Mouse (Mus musculus): ENCODE measurements around the gene AI661453. TPM values are rescaled to one million over a fixed set of nuclear protein-coding genes. Genes with fewer than 3 reads are reported as not detected.

Gene AI661453
- total and polyA plus RNA-seq, 3 experiments, result not detected

GRCm38 (mm10) chr17:47509031-47509705, 72.8 kb downstream of the AI661453 start:
- peaks cover 10% of the 10 kb centered on the region for H3K27me3 ChIP-seq (replicated peaks)
- in situ Hi-C loops (cut with MboI; ENCODE audit: low pct_ligation_motif_present, low pct_unique_long_range_greater_than_20kb, low sequenced_read_pairs) (no loop called here), dilution Hi-C loops (cut with MboI; ENCODE audit: extremely low pct_ligation_motif_present, extremely low pct_unique_long_range_greater_than_20kb, low sequenced_read_pairs) (no loop called here)
- H3K4me3 ChIP-seq (replicated peaks in 1 of 3; ENCODE audit: low read depth in 2 of 3, low read length in 2 of 3, poor library complexity in 1 of 3), result no peak overlapping the region
- TF ChIP-seq NRF1 (IDR thresholded peaks at IDR 0.05; ENCODE audit: low read depth, low read length) (no peak), IRF4 (IDR thresholded peaks at IDR 0.05; ENCODE audit: low read depth, low read length) (no peak)
- no peak overlapping the region for H3K4me2 ChIP-seq (ENCODE audit: insufficient read depth, low read depth, poor library complexity, severe bottlenecking)
- peaks cover 6 to 74% of the 10 kb centered on the region in 2 experiments for H3K4me1 ChIP-seq (ENCODE audit: control insufficient read depth in 1 of 2, insufficient read depth in 2 of 2)
- no peaks in the 10 kb centered on the region for H3K9me3 ChIP-seq (replicated peaks; ENCODE audit: low read length)
- no peak overlapping the region for H3K9ac ChIP-seq (ENCODE audit: insufficient read depth, low read depth)
- no peaks in the 10 kb centered on the region for H3K36me3 ChIP-seq (replicated peaks in 1 of 2; ENCODE audit: control insufficient read depth in 1 of 2, insufficient read depth in 1 of 2, low read length in 1 of 2)
- no peaks in the 10 kb centered on the region for H3K79me2 ChIP-seq (replicated peaks; ENCODE audit: control insufficient read depth, extremely low read depth, insufficient read depth, poor library complexity, severe bottlenecking)
- DNase-seq (ENCODE audit: extremely low read depth), result peak; percentile 34
- H3K27ac ChIP-seq (ENCODE audit: insufficient read depth, low read depth), result no peak overlapping the region

DNA sequence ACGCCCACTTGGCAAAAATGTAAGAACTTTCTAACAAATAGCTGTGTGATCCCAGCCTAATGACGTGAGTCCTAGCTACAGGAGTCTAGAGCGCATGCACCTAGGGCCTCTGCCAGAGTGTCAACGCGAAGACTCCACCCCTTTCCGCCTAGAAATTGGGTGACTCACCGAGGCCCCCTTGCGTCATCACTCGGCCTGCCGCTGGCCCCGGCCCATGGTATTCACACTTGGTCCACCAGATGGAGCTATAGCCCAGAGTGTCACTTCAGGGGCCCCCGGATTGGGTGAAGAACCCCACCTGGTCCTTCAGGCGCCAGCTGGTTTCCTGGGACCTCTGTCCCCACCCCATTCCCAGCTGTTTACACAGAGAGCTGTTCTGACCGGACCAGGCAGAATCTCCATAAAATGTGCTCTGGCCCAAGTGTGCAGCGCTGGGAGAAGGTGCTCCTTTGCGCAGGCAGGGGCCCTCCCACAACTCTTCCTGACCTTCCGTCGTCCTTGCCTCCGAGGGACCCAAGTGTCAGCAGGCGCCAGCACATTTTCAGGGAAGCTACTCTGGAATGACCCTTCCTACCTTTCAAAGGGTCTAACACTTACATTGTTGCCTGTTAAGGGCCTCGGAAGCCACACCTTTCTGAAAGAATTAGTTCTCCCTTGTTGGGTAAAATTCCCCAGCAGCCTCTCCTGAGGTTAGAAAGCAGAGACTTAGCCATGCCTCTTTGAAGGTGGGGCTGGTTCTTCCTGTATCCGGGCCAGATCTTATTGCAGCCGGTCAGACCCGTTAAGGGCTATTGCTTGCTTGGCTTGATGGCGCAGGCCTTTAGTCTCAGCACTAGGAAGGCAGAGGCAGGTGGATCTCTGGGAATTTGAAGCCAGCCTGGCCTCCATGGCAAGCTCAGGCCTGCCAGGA, 75.0 kb downstream of the AI661453 start:
- Histone ChIP-seq H3K36me3 (replicated peaks in 1 of 2; ENCODE audit: control insufficient read depth in 1 of 2, insufficient read depth in 1 of 2, low read length in 1 of 2) (no peaks in the 10 kb centered on the region), H3K27ac (ENCODE audit: insufficient read depth, low read depth) (no peak overlapping the region), H3K4me1 (ENCODE audit: control insufficient read depth in 1 of 2, insufficient read depth in 2 of 2) (peaks cover 16 to 71% of the 10 kb centered on the region in 2 experiments), H3K9ac (ENCODE audit: insufficient read depth, low read depth) (no peak overlapping the region), H3K79me2 (replicated peaks; ENCODE audit: control insufficient read depth, extremely low read depth, insufficient read depth, poor library complexity, severe bottlenecking) (no peaks in the 10 kb centered on the region), H3K4me3 (replicated peaks in 1 of 3; ENCODE audit: low read depth in 2 of 3, low read length in 2 of 3, poor library complexity in 1 of 3) (peak overlapping the region in 2 of 3 experiments; percentile 34 to 51), H3K9me3 (replicated peaks; ENCODE audit: low read length) (no peaks in the 10 kb centered on the region), H3K27me3 (replicated peaks) (peaks cover 3% of the 10 kb centered on the region), H3K4me2 (ENCODE audit: insufficient read depth, low read depth, poor library complexity, severe bottlenecking) (peak overlapping the region; percentile 14)
- in situ Hi-C loops (cut with MboI; ENCODE audit: low pct_ligation_motif_present, low pct_unique_long_range_greater_than_20kb, low sequenced_read_pairs), result loop anchor here (5.0 kb wide), 1 partner anchor 91 kb away; no protein-coding TSS in a partner anchor
- dilution Hi-C loops (cut with MboI; ENCODE audit: extremely low pct_ligation_motif_present, extremely low pct_unique_long_range_greater_than_20kb, low sequenced_read_pairs), result no loop called here
- DNase-seq (ENCODE audit: extremely low read depth), result peak; percentile 98
- TF ChIP-seq E2F4 (IDR thresholded peaks at IDR 0.05; ENCODE audit: insufficient replicate concordance, low read depth, low read length), result no peak
- TF ChIP-seq RCOR1 (conservative IDR thresholded peaks at IDR 0.05; ENCODE audit: low read depth, low read length), result no peak
- 0 out of 2 replicates have a peak, but pooled peaks have one; percentile 34 for TF ChIP-seq JUN (IDR thresholded peaks at IDR 0.05; ENCODE audit: insufficient read depth, low read depth, low read length)
- peak; percentile 47; the same call in 1 of the 2 replicates for TF ChIP-seq IRF4 (IDR thresholded peaks at IDR 0.05; ENCODE audit: low read depth, low read length)
- 0 out of 2 replicates have a peak, but pooled peaks have one; percentile 39 for TF ChIP-seq BHLHE40 (IDR thresholded peaks at IDR 0.05; ENCODE audit: low read depth, low read length)
- peak; percentile 81 for TF ChIP-seq ETS1 (conservative IDR thresholded peaks at IDR 0.05; ENCODE audit: low read depth, low read length)
- TF ChIP-seq ZNF384 (IDR thresholded peaks at IDR 0.05; ENCODE audit: low read depth, low read length), result peak; percentile 25; the same call in 1 of the 2 replicates
- TF ChIP-seq USF1 (IDR thresholded peaks at IDR 0.05; ENCODE audit: low read depth, low read length), result no peak
- peak; percentile 92 for TF ChIP-seq SIN3A (IDR thresholded peaks at IDR 0.05; ENCODE audit: low read length)
- 0 out of 2 replicates have a peak, but pooled peaks have one; percentile 55 for TF ChIP-seq CHD1 (IDR thresholded peaks at IDR 0.05; ENCODE audit: low read depth, low read length)
- TF ChIP-seq ZC3H11A (IDR thresholded peaks at IDR 0.05; ENCODE audit: low read depth, low read length), result peak; percentile 23; the same call in 1 of the 2 replicates
- TF ChIP-seq JUND (conservative IDR thresholded peaks at IDR 0.05; ENCODE audit: low read depth, low read length), result peak; percentile 57
- TF ChIP-seq MAFK (IDR thresholded peaks at IDR 0.05; ENCODE audit: insufficient replicate concordance, low read length), result no peak
- no peak for TF ChIP-seq KAT2A (IDR thresholded peaks at IDR 0.05; ENCODE audit: insufficient replicate concordance, low read length)
- no peak for TF ChIP-seq EP300 (IDR thresholded peaks at IDR 0.05; ENCODE audit: low read length)
- no peak for TF ChIP-seq USF2 (conservative IDR thresholded peaks at IDR 0.05; ENCODE audit: low read depth, low read length)
- TF ChIP-seq TBP (conservative IDR thresholded peaks at IDR 0.05; ENCODE audit: low read depth, low read length), result no peak
- TF ChIP-seq ELF1 (IDR thresholded peaks at IDR 0.05; ENCODE audit: low read depth, low read length), result peak; percentile 66
- TF ChIP-seq SMC3 (IDR thresholded peaks at IDR 0.05; ENCODE audit: low read depth, low read length), result peak; percentile 84
- TF ChIP-seq RAD21 (IDR thresholded peaks at IDR 0.05; ENCODE audit: low read depth, low read length), result peak; percentile 86
- peak; percentile 62; the same call in 1 of the 2 replicates for TF ChIP-seq NELFE (IDR thresholded peaks at IDR 0.05; ENCODE audit: low read depth, low read length)
- peak; percentile 82 for TF ChIP-seq NRF1 (IDR thresholded peaks at IDR 0.05; ENCODE audit: low read depth, low read length)
- TF ChIP-seq MEF2A (IDR thresholded peaks at IDR 0.05; ENCODE audit: borderline replicate concordance, low read depth, low read length), result peak; percentile 72
- TF ChIP-seq MXI1 (IDR thresholded peaks at IDR 0.05; ENCODE audit: low read depth, low read length), result peak; percentile 33
- TF ChIP-seq MAX (IDR thresholded peaks at IDR 0.05; ENCODE audit: low read length), result no peak; the same call in 1 of the 2 replicates
- peak; percentile 57 to 100 for TF ChIP-seq CTCF (conservative IDR thresholded peaks at IDR 0.05 in 1 of 2, IDR thresholded peaks at IDR 0.05 in 1 of 2; ENCODE audit: low read depth in 2 of 2, low read length in 2 of 2)
- TF ChIP-seq PAX5 (IDR thresholded peaks at IDR 0.05; ENCODE audit: low read length), result no peak
- peak; percentile 65 for TF ChIP-seq HCFC1 (IDR thresholded peaks at IDR 0.05; ENCODE audit: low read depth, low read length)

Measured in CH12.LX (cell line).